Mouse (Mus musculus) lung, embryonic 16.5 days (tissue): ENCODE measurements around the gene Olfr965. TPM values are rescaled to one million over a fixed set of nuclear protein-coding genes. Genes with fewer than 3 reads are reported as not detected.

Experiments used
- ATAC-seq: fragments of 200-750 bp; cut with Nextera tagmentation; 2 replicates; pipeline ENCODE4 v1.8.0; 2017; ENCODE audit warnings: low read depth, mild to moderate bottlenecking, moderate library complexity
- H3K27ac ChIP-seq: fragments of 300-500 bp; sonication (generic); 2 replicates; pipeline ENCODE4 v1.5.1; 2014; ENCODE audit warnings: mild to moderate bottlenecking, control low read depth, low read length
- H3K27me3 ChIP-seq: fragments of 300-500 bp; sonication (generic); 2 replicates; pipeline ENCODE4 v1.6.1; 2014; ENCODE audit warnings: low read depth, low read length, mixed read lengths; ENCODE audit not compliant: control insufficient read depth, insufficient read depth
- H3K36me3 ChIP-seq: fragments of 300-500 bp; sonication (generic); 2 replicates; pipeline ENCODE4 v1.6.1; 2014; ENCODE audit warnings: low read length; ENCODE audit not compliant: control insufficient read depth, insufficient read depth
- H3K4me1 ChIP-seq: fragments of 300-500 bp; sonication (generic); replicated peaks from 2 replicates; pipeline ENCODE4 v1.6.1; 2014; ENCODE audit warnings: low read length, mixed read lengths; ENCODE audit not compliant: control insufficient read depth, insufficient read depth
- H3K4me2 ChIP-seq: fragments of 300-500 bp; sonication (generic); 2 replicates; pipeline ENCODE4 v1.6.1; 2014; ENCODE audit warnings: low read depth, low read length, control low read depth
- H3K4me3 ChIP-seq: fragments of 300-500 bp; sonication (generic); 2 replicates; pipeline ENCODE4 v1.5.1; 2014; ENCODE audit warnings: mild to moderate bottlenecking, low read length, control low read depth
- H3K9ac ChIP-seq: fragments of 300-500 bp; sonication (generic); 2 replicates; pipeline ENCODE4 v1.6.1; 2014; ENCODE audit warnings: low read length, control low read depth
- H3K9me3 ChIP-seq: fragments of 300-500 bp; sonication (generic); 2 replicates; pipeline ENCODE4 v1.6.1; 2016; ENCODE audit warnings: low read length; ENCODE audit not compliant: control insufficient read depth
- WGBS: fragments of 180-500 bp; shearing (Covaris S2); extraction: QIAGEN DNeasy Blood & Tissue Kit; methylation state at CpG from one replicate; pipeline ENCODE4 v1.1.7; 2014; 5-methylcytosine and 5-hydroxymethylcytosine counted together
- polyA plus RNA-seq: library from polyadenylated mRNA; unstranded; fragments of >200 nt; fragmentation: Nextera tagmentation; extraction: Ambion mirVana; gene quantifications from 2 replicates; pipeline ENCODE4 v1.2.1, GENCODE M21; 2015

Olfr965 gene
- polyA plus RNA-seq, 1 experiment from 2014 or later, result not detected

DNA sequence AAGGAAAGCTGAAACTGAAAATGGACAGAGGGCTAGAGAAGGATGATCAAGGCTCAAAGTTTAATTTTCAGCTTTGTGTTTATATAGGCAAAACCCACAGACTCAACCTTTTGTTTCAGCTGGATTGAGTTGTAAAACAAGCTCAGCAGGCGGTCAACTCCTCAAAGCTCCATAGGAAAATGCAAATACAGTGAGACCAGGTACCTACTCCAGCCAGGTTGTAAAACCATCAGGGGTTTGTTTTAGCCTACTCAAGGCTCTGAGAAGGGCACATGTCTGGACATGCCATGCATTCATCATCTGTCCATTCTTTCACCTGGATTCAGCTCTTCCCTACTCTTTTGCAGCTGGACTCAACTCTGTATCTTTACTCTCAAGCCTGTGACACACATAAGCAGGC is 29.6 kb downstream of the Olfr965 start:
- Histone ChIP-seq H3K9me3 (no peaks in the 10 kb centered on the region), H3K27ac (no peak overlapping the region), H3K9ac (no peak overlapping the region), H3K4me1 (no peaks in the 10 kb centered on the region), H3K27me3 (no peaks in the 10 kb centered on the region), H3K4me2 (no peak overlapping the region), H3K4me3 (no peak overlapping the region), H3K36me3 (no peaks in the 10 kb centered on the region)
- ATAC-seq, result no peak
- 73% methylated on average over 1 of the region's 1 CpGs for WGBS

DNA sequence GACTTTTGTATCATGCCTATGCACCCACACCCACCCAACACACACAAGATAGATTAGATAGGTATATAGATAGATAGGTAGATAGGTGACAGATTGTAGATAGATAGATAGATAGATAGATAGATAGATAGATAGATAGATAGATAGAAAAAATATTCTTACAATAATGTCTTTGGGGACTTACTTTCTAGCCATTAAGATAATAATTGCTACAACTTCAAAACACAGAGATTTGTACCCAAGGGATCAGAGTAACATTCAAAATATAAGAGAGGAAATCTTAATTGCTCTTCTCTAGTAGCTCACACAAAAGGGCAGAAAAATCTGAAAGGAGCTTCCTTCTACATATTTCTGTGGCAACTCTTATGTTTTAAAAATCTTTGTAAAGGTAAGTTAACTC is 34.8 kb downstream of the Olfr965 start, which contains the start of gene Olfr967:
Olfr967 (plus strand) TSS at position 301 of the 400 bp plus-strand sequence.
- Histone ChIP-seq H3K27me3 (no peaks in the 10 kb centered on the region), H3K4me2 (no peak within 1 kb of the TSS), H3K9ac (no peak within 1 kb of the TSS), H3K9me3 (no peaks in the 10 kb centered on the region), H3K27ac (no peak within 1 kb of the TSS), H3K4me1 (no peaks in the 10 kb centered on the region), H3K4me3 (no peak within 1 kb of the TSS), H3K36me3 (no peaks in the 10 kb centered on the region)
- ATAC-seq, result no peak

DNA sequence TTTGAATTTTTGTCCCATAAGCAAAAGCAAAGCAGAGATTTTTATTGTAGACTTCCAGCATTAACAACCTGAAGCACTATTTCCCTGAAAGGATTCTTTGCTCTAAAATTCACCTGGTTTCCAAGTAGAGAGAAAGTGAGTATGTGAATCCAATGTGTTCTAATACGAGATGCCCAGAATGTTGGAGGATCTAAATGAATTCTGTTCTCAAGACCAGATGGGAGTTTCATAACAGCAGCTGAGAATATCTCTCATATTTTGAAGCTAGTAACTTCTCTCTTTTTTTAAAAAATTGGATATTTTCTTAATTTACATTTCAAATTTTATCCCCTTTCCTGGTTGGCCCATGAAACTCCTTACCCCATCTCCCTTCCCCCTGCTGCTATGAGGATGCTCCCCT is 35.3 kb downstream of the Olfr965 start:
- H3K4me3 ChIP-seq, result no peak overlapping the region
- WGBS, result 71% methylated on average over 1 of the region's 1 CpGs
- H3K4me2 ChIP-seq, result no peak overlapping the region
- no peak for ATAC-seq
- no peak overlapping the region for H3K27ac ChIP-seq
- H3K9ac ChIP-seq, result no peak overlapping the region
- H3K9me3 ChIP-seq, result no peaks in the 10 kb centered on the region
- no peaks in the 10 kb centered on the region for H3K36me3 ChIP-seq
- H3K4me1 ChIP-seq, result no peaks in the 10 kb centered on the region
- H3K27me3 ChIP-seq, result no peaks in the 10 kb centered on the region

Other genes with a start within 250 kb of the Olfr965 start
- not detected in 2 replicates for gene Olfr955, start 239.4 kb upstream of the Olfr965 start, polyA plus RNA-seq
- gene Olfr44, start 217.4 kb upstream of the Olfr965 start, polyA plus RNA-seq, result not detected in 2 replicates
- gene Olfr957, start 195.5 kb upstream of the Olfr965 start, polyA plus RNA-seq, result not detected in 2 replicates
- not detected in 2 replicates for gene Olfr958, start 157.3 kb upstream of the Olfr965 start, polyA plus RNA-seq
- not detected in 2 replicates for gene Olfr959, start 135.8 kb upstream of the Olfr965 start, polyA plus RNA-seq
- gene AW551984, start 107.0 kb upstream of the Olfr965 start, polyA plus RNA-seq, result 7.8 and 9.6 TPM in 2 replicates
- not detected in 2 replicates for gene Olfr148, start 100.7 kb upstream of the Olfr965 start, polyA plus RNA-seq
- gene Olfr960, start 90.0 kb upstream of the Olfr965 start, polyA plus RNA-seq, result not detected in 2 replicates
- gene Olfr961, start 66.3 kb upstream of the Olfr965 start, polyA plus RNA-seq, result not detected in 2 replicates
- not detected in 2 replicates for gene Olfr963, start 44.1 kb upstream of the Olfr965 start, polyA plus RNA-seq
- not detected in 2 replicates for gene Olfr149, start 4.2 kb upstream of the Olfr965 start, polyA plus RNA-seq
- gene Olfr150, start 19.6 kb downstream of the Olfr965 start, polyA plus RNA-seq, result not detected in 2 replicates
- gene Olfr967, start 34.9 kb downstream of the Olfr965 start, polyA plus RNA-seq, result not detected in 2 replicates
- gene Olfr968, start 71.9 kb downstream of the Olfr965 start, polyA plus RNA-seq, result not detected in 2 replicates
- gene Olfr969, start 79.6 kb downstream of the Olfr965 start, polyA plus RNA-seq, result not detected in 2 replicates
- gene Olfr970, start 97.5 kb downstream of the Olfr965 start, polyA plus RNA-seq, result not detected in 2 replicates
- gene Olfr971, start 125.5 kb downstream of the Olfr965 start, polyA plus RNA-seq, result not detected in 2 replicates
- not detected in 2 replicates for gene Olfr972, start 155.1 kb downstream of the Olfr965 start, polyA plus RNA-seq
- not detected in 2 replicates for gene Olfr229, start 196.0 kb downstream of the Olfr965 start, polyA plus RNA-seq
- not detected in 2 replicates for gene Olfr974, start 226.1 kb downstream of the Olfr965 start, polyA plus RNA-seq
- gene Olfr975, start 240.7 kb downstream of the Olfr965 start, polyA plus RNA-seq, result not detected in 2 replicates
- not detected in 2 replicates for gene Olfr976, start 249.8 kb downstream of the Olfr965 start, polyA plus RNA-seq